Mouse (Mus musculus) heart, postnatal 0 days (tissue): Measurements from ENCODE around the gene Swi5.

Source experiments
- CTCF ChIP-seq: IDR thresholded peaks from 2 replicates; pipeline ENCODE4 v1.5.1; 2016; ENCODE audit warnings: antibody characterized with exemption, control low read depth, low read depth
- EP300 ChIP-seq: IDR thresholded peaks from 2 replicates; pipeline ENCODE4 v1.6.1; 2016; ENCODE audit warnings: antibody characterized with exemption, low read depth

DNA sequence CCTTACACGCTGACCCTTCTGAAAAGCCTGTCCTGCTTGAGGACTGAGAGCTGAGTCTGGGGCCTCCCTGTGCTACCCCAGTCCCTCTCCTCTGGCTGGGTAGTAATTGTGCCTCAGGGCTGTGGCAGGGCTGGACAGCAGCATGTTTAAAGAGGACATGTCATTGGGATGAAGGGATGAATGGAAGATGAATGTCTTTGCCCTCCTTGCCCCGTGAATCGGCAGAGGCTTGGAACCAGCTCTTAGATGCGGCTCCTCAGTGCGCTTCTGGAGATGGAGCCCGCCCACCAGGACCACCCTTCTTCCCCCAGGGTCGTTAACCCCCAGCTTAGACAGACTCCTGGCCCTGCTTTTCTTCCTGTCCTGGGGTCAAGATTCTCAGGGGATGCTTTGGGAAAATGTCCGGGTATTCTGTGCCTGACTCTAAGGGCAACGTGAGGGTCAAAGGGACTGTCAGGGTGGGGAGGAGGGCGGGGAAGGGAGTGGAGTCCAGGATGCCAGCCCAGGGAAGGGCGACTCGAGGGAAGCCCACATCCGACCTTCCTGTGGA, 41.1 kb upstream of the Swi5 start:
- TF ChIP-seq CTCF, result no peak
- no peak for TF ChIP-seq EP300
